Mouse (Mus musculus): ENCODE results near the gene Fgfr2.

Gene Fgfr2

GRCm38 (mm10) chr7:132026671-132027070 is 1096.5 kb downstream of the Fgfr2 start:
- in situ Hi-C loops (cut with MboI; ENCODE audit: unreplicated experiment in 2 of 2), result no loop called here

- in situ Hi-C loops (cut with MboI; ENCODE audit: unreplicated experiment in 2 of 2), result no loop called here
These were observed 1097.6 kb downstream of the Fgfr2 start for GRCm38 (mm10) chr7:132025591-132025990.

- in situ Hi-C loops (cut with MboI; ENCODE audit: unreplicated experiment in 2 of 2), result no loop called here
These were observed 1107.2 kb downstream of the Fgfr2 start for GRCm38 (mm10) chr7:132015933-132016332.

GRCm38 (mm10) chr7:132015193-132015592 is 1108.0 kb downstream of the Fgfr2 start:
- in situ Hi-C loops (cut with MboI; ENCODE audit: unreplicated experiment in 2 of 2), result no loop called here

GRCm38 (mm10) chr7:132013970-132014369 is 1109.2 kb downstream of the Fgfr2 start:
- in situ Hi-C loops (cut with MboI; ENCODE audit: unreplicated experiment in 2 of 2), result no loop called here

- in situ Hi-C loops (cut with MboI; ENCODE audit: unreplicated experiment in 2 of 2), result no loop called here
These were observed 1110.0 kb downstream of the Fgfr2 start for GRCm38 (mm10) chr7:132012969-132013679.

GRCm38 (mm10) chr7:132009002-132009401 is 1114.1 kb downstream of the Fgfr2 start:
- in situ Hi-C loops (cut with MboI; ENCODE audit: unreplicated experiment in 2 of 2), result no loop called here

GRCm38 (mm10) chr7:132005996-132006696 is 1117.0 kb downstream of the Fgfr2 start:
- in situ Hi-C loops (cut with MboI; ENCODE audit: unreplicated experiment in 2 of 2), result no loop called here

- in situ Hi-C loops (cut with MboI; ENCODE audit: unreplicated experiment in 2 of 2), result no loop called here
These were observed 1130.3 kb downstream of the Fgfr2 start for GRCm38 (mm10) chr7:131992873-131993272.

- in situ Hi-C loops (cut with MboI; ENCODE audit: unreplicated experiment in 2 of 2), result no loop called here
These were observed 1130.9 kb downstream of the Fgfr2 start for GRCm38 (mm10) chr7:131992226-131992625.

- in situ Hi-C loops (cut with MboI; ENCODE audit: unreplicated experiment in 2 of 2), result no loop called here
These were observed 1134.1 kb downstream of the Fgfr2 start for GRCm38 (mm10) chr7:131989056-131989455.

GRCm38 (mm10) chr7:131978609-131979008 is 1144.5 kb downstream of the Fgfr2 start:
- in situ Hi-C loops (cut with MboI; ENCODE audit: unreplicated experiment in 2 of 2), result no loop called here

GRCm38 (mm10) chr7:131975867-131976266 is 1147.3 kb downstream of the Fgfr2 start:
- in situ Hi-C loops (cut with MboI; ENCODE audit: unreplicated experiment in 2 of 2), result no loop called here

GRCm38 (mm10) chr7:131970255-131970654 is 1152.9 kb downstream of the Fgfr2 start:
- in situ Hi-C loops (cut with MboI; ENCODE audit: unreplicated experiment in 2 of 2), result no loop called here

GRCm38 (mm10) chr7:131966916-131967494 is 1156.1 kb downstream of the Fgfr2 start:
- in situ Hi-C loops (cut with MboI; ENCODE audit: unreplicated experiment in 2 of 2), result no loop called here

- in situ Hi-C loops (cut with MboI; ENCODE audit: unreplicated experiment in 2 of 2), result no loop called here
These were observed 1156.9 kb downstream of the Fgfr2 start, which contains the start of gene Gpr26 for GRCm38 (mm10) chr7:131966023-131966915. Gene Gpr26 (plus strand): TSS chr7:131966460.

GRCm38 (mm10) chr7:131960551-131960950 is 1162.6 kb downstream of the Fgfr2 start:
- in situ Hi-C loops (cut with MboI; ENCODE audit: unreplicated experiment in 2 of 2), result no loop called here

GRCm38 (mm10) chr7:131958705-131959104 is 1164.4 kb downstream of the Fgfr2 start:
- in situ Hi-C loops (cut with MboI; ENCODE audit: unreplicated experiment in 2 of 2), result no loop called here

- in situ Hi-C loops (cut with MboI; ENCODE audit: unreplicated experiment in 2 of 2), result no loop called here
These were observed 1169.7 kb downstream of the Fgfr2 start for GRCm38 (mm10) chr7:131953402-131953801.

- in situ Hi-C loops (cut with MboI; ENCODE audit: unreplicated experiment in 2 of 2), result no loop called here
These were observed 1172.0 kb downstream of the Fgfr2 start for GRCm38 (mm10) chr7:131951131-131951530.

- in situ Hi-C loops (cut with MboI; ENCODE audit: unreplicated experiment in 2 of 2), result no loop called here
These were observed 1185.5 kb downstream of the Fgfr2 start for GRCm38 (mm10) chr7:131937611-131938010.
